Mouse (Mus musculus): ENCODE results near the gene Pfn3.
A peak's percentile ranks its signal among the peaks of the same experiment; 100 is the strongest.

Pfn3 gene

DNA sequence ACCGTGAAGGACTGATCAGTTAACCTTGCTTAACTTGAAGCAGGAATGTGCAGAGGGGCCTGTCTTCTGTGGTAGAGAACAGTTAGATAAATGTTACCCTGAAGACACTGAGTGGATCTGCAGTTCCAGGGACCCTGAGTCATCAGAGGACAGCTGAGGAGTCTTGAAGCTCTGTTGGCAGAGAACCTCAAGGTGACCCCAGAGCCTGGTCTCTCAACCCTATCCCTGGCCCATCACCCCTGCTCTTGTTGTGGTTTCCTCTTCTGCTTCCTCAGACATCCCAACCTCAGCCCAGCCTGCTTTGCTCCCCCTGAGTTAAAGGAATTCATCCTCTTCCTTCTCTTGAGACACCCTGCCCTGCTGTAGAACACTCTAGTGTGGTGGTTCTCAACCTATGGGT lies 16.9 kb downstream of the Pfn3 start, which contains the start of gene Slc34a1:
Gene Slc34a1 (plus strand): TSS at position 100 of the 400 bp plus-strand sequence.
- DNase-seq (ENCODE audit: low read depth) = no peak

DNA sequence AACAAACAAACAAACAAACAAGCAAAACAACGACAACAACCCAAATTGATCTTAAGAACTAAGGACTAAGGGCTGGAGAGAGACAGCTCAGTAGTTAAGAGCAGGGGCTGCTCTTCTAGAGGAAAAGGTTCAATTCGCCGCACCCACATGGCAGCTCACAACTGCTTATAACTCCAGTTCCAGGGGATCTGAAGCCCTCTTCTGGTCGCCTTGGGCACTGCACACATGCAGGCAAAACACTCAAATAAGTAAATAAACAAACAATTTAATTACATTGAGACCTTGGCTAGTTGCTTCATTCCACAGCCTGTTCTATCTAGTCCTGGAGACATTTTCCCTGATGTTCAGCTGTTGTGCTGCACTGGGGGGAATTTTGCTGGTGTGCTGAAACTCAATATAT lies 22.1 kb downstream of the Pfn3 start:
- DNase-seq (ENCODE audit: low read depth) = peak; percentile 74

DNA sequence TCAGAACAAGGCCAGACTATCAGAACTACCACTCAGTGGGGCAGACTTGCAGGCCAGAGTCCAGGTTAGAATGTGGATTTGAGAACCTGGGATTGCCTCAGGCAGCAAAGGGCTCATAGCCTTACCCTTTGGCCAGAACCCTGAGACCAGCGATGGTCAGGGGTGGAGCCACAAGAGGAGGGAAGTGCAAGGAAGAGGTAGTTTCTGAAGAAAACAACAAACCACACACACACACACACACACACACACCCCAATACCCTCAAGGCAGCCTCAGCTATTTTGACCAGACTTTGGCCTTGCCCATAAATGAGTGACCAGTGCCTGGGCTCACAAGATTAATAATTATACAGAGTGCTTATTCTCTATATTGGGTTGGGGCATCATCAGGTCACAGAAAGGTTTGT lies 23.4 kb downstream of the Pfn3 start:
- no peak for DNase-seq (ENCODE audit: low read depth)

DNA sequence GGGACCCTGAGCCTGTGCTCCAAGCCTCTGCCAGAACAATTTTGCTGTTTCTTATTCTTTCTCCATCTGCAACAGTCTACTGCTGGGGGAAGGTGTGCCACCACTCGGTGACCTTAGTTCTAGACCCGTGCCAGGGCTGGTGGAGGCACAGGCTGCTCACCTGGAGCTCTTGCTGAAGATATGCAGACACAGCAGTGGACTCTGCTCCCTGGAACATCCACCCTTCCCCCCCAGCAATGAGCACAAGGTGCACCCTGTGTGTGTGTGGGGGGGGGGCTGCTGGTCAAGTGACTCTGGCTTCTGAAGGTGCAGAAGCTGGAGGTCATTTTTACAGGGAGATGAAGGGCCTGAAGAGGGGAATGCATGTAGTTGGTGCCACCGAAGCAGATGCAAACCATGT lies 24.4 kb downstream of the Pfn3 start:
- DNase-seq (ENCODE audit: low read depth) = no peak

DNA sequence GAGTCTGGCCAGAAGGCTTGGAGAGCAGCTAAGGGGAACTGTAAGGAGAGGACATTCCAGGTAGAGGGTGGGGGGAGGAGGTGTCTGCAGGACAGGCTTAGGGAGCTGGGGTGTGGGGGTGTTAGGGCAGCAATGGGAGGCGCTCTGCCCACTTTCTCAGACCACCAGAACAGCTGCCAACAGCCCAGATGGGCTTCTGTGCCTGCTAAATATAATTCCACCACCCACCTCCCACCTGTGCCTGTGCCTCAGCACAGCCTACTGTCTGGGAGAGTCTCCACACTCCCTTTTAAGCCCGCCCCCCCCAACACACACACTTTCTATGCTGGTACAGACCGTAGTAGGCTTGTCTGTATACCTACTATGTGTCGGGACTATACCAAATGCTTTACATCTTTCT lies 33.2 kb downstream of the Pfn3 start:
- DNase-seq (ENCODE audit: low read depth) = no peak

DNA sequence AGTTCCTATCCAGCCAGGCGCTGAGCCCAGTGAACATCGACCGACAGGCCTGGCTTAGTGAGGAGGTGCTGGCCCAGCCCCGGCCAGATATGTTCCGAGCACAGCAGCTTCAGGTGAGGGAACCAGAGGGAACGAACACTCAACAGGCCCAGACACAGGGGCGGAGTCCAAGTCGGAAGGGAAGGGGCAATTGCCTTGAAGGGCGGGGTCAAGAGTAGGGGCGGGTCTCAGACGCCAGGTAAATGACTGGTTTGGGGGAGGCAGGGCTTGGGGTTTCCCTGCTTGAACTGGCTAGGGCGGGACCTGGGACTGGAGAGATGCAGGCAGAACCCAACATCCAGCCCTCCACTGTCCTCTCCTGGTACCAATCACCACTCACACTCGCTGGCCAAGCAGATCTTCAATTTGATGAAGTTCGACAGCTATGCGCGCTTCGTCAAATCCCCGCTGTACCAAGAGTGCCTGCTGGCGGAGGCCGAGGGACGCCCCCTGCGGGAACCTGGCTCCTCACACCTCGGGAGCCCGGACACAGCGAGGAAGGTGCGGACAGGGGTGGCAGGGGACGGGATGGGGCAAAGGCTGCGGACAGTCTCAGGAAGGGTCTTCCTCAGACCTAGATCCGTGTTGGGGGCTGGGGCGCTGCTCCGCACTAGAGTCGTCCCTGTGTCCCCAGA lies 36.0 kb downstream of the Pfn3 start:
- DNase-seq (ENCODE audit: low read depth) = no peak

DNA sequence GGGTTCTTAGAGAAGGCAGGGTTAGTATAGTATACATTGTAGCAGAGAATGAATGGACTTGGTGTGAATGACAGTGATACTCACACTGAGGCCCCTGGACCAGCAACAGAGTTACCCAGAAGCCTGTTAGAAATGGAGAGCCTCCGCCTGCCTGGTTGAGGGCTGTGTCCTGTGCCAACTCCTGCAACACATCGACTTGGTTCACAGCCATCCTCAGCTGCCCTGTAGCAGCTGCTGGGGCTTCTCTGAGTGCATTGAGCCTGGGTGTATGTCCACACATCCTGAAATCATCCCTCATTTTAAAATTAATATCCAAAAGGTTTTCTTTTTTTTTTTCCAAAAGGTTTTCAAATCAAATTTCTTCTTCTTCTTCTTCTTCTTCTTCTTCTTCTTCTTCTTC lies 39.2 kb downstream of the Pfn3 start:
- no peak for DNase-seq (ENCODE audit: low read depth)

DNA sequence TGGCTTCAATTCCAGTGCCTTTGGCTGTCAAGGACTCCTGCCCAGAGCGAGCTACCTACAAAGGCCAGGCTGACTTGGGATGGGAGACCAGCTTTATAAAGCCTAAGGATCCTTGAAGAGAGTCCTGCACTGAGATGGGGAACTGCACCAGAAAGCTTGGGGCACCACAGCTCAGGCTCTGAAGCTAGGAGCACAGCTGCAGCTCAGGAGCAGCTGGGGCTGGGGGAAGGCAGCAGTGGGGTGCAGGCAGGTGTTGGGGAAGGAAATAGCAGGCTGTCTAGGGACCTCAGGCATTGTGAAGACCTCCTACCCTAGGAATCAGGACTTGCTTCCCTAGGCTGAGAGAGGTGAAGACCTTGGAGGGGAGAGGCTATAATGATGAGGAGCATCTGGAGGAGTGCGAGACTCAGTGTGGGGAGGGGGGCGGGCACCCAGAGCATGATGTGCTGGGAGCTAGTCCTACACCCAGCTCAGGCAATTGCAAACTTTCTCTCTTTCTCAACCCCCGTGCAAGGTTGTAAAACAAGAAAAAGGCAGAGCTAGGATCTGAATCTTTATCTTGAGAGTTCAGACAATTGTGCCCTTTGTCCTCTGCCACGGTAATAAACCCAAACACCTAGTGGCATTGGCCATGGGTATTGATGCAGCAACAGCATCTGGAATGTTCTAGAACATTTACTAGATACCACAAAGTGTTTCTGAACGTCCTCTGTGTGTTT lies 40.7 kb downstream of the Pfn3 start:
- no peak for DNase-seq (ENCODE audit: low read depth)

DNA sequence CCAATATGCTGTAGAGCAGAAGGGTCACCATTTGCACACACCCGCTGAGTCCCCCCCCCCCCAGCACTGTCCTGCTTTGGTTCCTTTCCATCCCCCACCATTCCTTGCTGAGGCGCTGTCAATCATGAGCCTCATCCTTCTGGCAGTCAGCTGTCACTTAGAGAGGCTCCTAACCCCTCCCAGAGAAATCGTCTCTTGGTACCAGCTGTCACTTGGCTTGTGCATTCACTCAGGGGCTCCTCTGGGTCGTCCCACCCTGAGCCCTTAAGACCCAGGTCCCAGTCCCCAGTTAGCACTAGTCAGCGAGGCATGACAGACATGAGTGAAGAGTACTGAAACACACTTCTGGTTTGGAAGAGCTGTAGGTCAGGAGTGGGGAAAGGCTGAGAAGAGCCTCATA lies 43.3 kb downstream of the Pfn3 start:
- DNase-seq (ENCODE audit: low read depth) = no peak

DNA sequence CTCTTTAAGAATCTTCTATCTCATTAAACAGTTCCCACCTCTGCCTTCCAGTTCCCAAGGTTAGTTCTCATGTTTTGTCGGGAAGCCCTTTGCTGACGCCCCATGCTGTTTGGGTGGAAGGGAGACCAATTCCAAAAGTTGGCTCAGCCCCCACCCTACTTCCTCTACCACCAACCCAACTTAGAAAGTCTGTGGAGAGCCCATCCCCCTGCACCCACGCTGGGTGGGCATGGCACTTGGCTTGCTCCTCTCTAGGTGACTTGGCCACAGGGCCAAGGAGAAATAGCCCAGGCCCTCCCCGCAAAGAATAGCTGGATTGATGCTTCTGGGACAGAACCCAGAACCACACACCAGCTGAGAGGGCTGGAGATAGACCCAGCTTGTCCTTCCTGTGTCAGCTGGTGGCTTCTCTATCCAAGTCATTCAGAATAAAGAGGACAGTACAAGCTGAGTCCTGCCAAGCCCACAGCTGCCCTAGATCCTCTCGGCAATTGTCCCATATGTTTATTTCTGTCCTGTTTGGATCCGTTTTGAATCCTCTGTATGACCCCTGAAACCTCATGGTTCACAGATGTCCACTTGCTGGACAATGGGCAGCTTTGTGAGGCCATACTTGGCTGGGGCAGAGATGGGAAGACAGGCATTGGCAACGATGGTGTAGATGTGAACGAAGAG lies 43.9 kb downstream of the Pfn3 start:
- DNase-seq (ENCODE audit: low read depth) = no peak

DNA sequence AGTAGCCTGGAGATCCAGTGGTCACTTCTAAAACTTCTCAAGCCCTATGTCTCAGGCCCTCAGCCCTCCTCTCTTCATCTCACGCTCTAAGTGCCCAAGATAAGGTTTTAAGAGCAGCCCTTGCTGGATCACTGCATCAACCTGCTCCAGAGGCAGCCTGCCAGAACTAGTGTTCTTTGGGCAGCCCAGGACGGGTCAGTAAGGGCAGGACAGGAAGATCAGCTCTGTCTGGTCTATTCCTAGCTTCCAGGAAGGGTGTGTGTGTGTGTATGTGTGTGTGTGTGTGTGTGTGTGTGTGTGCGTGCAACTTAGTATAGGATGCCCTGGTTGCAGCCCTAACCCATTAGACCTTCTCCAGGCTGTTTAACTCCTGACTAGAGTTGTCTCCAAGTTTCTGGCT lies 44.8 kb downstream of the Pfn3 start:
- DNase-seq (ENCODE audit: low read depth) = no peak

DNA sequence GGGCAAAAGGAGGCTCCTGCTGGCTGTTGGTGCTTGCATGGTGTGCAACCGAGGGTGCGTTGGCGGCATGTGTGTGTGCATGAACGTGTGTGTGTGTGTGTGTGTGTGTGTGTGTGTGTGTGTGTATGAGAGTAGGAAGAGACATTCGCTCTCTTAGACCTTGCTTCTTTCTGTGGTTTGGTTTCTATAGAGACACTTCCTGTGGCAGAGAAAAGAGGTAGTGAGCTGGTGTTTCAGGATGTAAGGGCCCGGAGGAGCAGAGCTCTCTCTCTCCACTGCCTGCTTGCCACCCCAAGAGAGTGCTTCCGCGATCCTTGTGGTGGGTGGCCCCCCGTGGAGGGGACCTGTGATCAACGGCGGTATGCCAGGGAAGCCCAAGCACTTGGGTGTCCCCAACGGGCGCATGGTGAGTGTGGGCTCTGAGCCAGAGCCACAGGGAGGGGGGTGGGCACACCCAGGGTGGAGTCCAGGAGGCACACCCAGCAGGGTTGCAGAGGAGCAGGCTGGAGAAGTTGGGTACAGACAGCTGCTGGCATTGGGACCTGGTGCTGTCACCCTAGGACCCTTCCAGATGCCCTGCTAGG lies 45.4 kb downstream of the Pfn3 start, which contains the start of gene Rgs14:
Gene Rgs14 (plus strand): TSS at position 202 of the 584 bp plus-strand sequence.
- peak; percentile 87 for DNase-seq (ENCODE audit: low read depth)

DNA sequence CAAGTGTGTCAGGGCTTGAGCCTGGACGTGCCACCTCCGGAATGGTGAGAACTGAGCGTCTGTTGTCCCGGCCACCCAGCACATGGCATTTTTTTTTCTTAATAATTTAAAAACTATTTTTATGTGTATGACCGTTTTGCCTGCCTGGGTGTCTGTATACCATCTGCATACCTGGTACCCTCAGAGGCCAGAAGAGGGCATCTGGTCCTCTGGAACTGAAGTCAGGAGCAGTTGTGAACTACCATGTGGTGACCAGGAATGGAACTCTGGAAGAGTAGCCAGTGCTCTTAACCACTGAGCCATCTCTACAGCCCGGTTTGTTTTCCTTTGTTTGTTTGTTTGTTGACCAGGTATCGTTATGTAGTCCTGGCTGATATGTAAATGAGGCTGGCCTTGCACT lies 46.6 kb downstream of the Pfn3 start:
- DNase-seq (ENCODE audit: low read depth) = peak; percentile 17

All from induced T-regulatory cell, adult 2 months (primary cell).